Mouse (Mus musculus): ENCODE results near the gene Fam241b.

GRCm38 (mm10) chr10:62189303-62189702 lies 45.6 kb upstream of the Fam241b start:
- TF ChIP-seq CTCF (IDR thresholded peaks at IDR 0.05; ENCODE audit: low read depth) = no peak
- TF ChIP-seq EP300 (optimal IDR thresholded peaks at IDR 0.05) = no peak

Measured in stomach, postnatal 0 days (tissue).